Mouse (Mus musculus) urinary bladder, adult 18-20 months (tissue): ENCODE measurements around the gene Marc1.

ENCODE experiments used
- DNase-seq, 2 experiments: peaks; one replicate each; pipeline ENCODE4 v3.0.0; 2022; ENCODE audit warnings: low spot score in 2 of 2, mixed read lengths in 2 of 2

Gene Marc1

DNA sequence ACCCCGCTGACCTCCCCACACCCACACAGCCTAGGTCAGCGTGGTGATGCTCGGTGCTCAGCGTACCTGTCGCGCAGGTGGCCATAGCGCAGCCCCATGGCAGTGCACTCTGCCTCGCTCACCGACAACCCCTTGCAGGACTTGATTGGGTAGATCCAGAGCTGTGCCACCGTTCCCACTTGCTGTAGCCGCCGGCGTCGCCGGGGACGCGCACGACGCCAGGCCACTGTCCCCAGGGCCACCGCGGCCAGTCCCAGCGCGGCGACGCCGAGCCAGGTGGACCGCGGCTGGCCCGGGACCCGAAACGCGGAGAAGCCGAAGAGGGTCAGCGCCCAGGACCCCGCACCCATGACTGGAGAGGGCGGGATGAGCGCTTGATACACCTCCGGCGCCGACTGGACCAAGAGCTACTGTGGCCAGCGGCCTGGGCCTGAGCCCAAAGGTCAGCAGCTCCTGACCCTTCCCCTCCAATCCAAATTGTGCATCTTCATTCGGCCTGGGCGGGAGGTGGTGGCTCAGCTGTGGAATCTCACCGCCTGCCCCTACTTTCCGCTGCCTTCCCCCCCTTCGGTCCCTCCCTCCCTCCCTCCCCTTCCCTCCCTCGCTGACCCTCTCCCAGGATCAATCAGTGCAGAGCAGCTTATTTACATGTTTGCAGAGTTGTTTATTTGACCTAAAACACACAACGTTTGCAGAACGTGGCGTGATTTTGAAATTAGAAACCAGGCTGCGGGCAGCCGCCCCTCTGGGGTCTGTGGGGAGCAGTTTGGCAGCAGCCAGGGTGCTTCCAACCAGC, at the start of gene Marc1:
Gene Marc1, minus strand, starts transcription at position 534 of the 796 bp plus-strand sequence.
- no peak for DNase-seq

DNA sequence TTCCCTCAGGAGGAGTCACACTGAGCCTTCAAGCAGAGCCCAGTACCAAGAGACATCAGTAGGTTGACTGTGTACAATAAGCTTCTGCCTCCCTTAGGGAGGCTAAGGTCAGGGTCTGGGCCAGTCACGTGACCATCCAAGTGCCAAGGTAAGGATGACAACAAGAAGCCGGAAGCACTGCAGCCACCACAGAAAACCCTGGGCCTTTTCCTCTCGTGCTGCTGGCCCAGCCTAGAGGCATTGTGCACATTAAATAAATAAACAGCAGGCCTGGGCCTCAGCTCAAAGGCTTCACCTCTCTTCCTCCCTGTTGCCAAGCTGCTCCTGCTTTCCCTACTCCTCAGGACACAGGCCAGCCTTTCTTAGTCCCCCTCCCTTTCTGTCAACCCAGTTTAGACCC, 49.2 kb upstream of the Marc1 start:
- no peak for DNase-seq

DNA sequence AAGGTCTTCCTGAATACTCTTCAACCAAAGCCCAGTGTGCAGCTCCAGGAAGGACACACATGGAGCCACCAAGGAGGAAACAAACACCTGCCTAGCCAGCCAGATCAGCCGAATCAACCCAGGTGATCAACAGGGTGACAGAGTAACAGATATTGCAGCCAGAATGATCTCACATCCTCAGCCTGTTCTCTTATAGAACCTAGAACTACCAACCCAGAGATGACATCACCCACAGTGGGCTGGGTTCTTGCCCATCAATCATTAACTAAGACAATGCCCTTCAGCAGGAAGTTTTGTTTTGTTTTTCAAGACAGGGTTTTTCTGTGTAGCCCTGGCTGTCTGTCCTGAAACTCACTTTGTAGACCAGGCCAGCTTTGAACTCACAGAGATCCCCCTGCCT, 47.1 kb upstream of the Marc1 start:
- no peak for DNase-seq

DNA sequence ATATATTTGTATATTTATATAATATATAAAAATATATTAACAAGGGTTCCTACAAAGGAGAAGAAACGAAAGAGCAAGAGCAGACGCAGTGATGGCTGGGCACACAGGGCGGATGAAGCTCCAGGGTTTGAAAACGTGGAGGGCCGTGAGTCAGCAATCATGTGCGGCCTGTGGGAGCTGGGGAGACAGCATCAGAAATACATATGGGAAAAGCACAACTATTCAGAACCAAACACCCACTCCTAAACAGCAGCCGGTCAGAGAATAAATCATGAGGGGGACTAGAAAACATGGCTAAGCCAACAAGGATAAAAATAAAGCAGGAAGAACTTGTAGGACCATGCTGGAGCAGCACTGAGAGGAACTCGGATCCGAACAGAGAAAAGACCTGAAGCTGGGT, 46.1 kb upstream of the Marc1 start:
- no peak for DNase-seq

DNA sequence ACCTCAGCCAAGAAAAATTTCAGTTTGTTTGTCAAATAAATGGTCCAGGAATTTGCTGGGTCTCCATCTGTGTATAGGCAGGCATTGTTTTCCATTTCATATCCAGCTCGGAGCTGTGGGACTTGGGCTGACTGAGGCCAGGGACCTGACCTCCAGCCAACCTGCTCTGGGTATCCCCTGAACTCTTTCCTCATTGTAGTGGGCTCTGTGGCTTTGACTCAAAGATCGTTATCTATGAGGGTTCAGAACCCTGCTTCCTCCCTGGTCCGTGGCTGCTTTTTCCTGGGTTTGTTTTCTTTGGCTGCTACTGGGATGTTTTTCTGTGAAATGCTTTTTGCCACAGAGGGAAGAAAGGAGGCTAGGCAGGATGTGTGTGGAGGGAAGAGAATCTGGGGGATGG, 42.8 kb upstream of the Marc1 start:
- no peak for DNase-seq

DNA sequence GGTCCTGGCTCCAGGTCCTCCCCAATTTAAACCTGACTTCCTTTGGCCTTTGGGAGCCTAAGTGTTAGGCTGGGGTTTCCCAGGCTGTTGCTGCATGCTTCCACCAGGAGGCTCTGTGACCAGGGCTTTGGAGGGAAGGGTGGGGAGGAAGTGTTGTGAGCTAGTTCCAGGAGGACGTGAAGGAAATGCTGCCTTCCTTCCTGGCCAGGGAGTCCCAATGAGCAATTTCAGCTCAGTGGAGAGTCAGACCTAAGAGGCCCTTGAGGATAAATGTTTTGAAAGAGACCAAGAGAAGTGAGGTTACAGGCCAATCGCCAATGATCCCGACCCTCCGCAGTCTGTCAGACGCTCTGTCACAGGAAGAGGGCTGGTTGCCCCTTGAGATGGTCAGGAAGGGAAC, 42.2 kb upstream of the Marc1 start:
- peak; percentile 32 to 63 for DNase-seq

DNA sequence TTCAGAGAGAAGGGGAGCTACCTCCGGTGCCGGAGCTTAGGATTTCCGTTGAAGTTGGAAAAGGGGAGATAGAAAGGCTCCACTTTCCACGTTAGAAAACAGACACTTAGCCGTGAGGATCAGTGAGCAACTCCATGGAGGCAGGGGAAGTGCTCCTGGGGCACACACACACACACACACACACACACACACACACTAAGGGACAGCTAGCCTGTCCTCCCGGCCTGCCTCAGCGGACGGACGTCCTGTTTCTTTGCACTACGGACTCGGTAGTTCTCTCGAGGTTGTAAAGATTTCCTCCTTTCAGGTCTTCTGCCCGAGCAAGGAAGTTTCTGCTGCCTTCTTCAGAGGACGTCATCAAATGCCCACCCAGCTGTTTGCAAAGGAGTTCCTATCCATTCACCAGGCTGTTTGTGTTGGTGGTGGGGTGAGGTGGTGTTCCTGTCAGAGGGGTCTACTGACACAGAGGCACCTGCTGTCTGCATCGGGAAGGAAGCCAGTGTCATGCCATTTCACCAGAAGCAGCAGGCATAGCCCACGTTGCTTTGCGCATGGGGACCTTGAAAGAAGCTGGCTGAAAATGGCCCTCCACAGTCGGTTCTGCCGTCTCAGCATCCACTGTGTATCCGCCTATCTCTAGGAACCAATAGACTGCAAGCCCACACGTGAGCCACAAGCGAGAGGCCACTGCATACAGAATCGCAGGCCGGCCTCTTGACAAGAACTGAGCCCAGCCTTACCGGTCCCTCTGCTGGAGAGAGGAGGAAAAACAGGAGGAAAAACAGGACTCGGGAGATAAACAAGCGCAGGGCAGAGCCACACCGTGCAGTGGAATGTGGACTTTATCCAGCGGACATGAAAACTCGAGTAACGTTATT, 40.9 kb upstream of the Marc1 start:
- DNase-seq: peak; percentile 44 to 77

DNA sequence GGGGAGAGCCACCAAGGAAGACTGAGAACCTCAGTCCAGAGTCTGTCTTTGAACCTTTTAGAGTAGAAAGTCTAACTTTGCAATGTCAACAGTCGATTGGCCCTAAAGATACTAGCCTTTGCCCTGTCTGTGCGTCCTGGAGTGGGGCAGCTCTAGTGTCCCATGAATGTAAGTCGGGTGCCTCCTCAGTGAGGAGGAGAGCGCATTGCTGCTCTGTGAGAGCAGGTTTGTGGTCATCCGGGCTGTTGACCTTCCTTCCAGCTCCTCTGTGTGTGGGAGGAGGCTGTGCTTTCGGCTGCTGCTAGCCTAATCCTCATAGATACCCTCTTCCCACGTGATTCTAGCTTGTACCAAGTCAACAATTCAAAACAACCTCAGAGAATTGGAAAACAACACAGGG, 40.1 kb upstream of the Marc1 start:
- no peak for DNase-seq

DNA sequence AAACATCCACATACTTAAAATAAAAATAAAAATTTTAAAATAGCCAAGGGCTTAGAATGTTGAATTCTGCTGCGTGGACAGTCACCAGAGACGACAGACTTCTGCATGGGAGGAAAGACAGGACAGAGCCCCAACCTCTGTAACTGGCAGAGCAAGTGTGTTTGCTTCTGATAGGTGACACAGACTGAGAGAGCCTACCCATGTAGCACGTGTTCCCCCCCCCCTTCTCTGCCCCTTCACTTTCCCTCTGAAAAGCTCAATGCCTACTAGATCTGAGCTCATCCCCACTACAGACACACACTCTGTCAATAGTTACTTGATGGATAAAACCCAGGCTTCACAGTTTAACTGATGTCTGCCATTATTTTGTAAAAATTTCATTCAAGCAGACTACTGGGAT, 35.9 kb upstream of the Marc1 start:
- no peak for DNase-seq

DNA sequence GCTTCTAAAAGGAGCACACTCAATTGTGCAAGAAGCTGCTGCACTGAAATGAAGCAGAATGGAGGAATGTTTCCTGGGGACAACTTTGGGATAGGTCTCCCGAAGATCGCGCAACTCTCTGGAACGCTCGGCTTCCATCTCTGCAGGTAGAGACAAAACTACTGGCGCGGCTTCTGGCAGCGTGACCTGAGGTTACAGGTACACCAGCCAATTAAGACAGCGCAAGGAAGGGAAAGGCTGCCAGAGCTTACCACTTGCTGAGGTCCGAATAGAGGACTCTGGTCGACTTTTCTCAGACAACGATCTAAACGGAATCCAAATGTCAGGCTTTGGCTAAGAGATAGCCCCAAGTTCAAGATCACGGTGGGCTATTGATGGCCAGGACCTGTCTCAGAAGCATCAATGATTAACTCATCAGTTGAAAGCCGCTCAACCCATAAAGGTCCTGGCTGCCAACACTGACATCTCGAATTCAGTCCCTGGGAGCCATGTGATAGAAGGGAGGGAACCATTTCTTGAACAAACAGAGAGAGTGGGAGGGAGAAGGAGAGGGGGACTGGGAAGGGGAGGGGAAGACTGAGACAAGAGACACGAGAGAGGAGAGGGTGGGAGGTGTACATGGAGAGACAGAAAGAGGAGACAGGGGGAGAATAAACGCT, 35.1 kb upstream of the Marc1 start, which contains the start of gene Marc2:
Gene Marc2, minus strand, starts transcription at position 360 of the 659 bp plus-strand sequence.
- DNase-seq: peak in 1 of 2 experiments; percentile 11

DNA sequence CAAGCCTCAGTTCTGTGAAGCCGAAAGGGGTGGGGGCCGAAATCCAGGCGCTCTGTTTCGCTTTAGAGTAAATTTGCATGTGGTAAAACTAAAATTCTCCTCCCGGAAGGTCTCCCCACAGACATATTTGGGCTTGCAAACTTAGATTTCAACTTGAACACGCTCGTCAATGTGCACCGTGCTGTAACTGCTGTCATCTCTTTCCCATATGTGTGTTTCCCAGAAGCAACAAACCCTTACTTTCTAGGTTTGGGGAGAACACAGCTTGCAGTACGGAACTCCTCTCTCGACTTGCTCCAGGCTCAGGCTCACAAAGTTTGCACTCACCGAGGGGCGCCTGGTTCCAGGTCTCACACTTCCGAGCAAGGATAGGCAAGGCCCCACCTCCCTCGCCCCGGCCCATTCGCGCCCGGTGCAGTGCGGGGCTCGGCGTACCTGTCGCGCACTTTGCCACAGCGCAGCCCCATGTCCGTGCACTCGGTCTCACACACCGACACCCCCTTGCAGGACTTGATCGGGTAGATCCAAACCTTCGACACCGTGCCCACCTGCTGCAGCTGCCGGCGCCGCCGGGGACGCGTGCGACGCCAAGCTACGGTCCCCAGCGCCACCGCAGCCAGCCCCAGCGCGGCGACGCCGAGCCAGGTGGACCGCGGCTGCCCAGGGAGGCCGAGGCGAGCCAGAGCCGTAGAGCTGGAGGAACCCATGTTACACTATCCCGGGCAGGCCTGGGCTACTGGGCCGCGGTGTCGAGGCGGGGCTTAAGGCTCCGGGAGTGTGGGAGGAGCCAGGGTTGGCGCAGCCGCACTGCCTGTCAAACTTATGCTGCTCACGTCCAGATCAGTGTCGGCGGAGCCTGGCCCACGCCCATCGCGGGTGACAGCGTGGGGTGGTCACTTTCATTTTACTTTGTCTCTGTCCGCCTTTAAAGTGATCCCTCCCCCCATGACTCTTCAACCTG, 34.3 kb upstream of the Marc1 start:
- DNase-seq: peak; percentile 91

DNA sequence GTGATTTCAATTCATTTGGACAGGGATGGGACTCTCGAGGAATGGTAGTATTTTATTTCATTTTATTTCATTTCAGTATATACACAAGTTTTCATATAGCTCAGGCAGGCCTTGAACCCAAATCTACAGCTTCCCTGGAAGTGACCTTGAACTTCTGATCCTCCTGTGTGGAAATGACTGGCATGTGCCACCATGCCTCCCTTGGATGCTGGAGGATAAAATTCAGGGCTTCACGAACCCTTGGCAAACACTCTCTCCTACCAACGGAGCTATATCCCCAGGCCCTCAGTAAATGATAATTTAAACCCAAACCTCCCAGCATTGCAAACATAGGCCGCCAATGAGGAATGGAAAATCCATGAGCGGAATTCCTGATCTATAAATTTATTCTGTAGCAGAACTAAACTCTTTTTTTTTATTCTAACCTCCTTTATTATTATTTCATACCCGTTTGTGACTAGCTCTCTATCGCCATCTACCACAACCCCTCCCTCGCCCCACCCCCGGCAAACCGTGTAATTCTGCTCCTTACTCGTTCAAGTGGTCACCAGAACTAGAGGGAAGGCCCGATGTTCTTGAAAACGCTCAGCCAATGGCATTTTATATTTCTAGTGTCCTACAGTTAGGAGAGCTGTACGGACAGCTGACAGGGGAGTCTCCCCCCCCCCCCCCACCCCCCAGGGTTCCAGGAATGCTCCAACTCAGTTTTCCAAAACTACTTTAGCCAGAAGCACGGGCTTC, 33.4 kb upstream of the Marc1 start:
- DNase-seq: no peak

DNA sequence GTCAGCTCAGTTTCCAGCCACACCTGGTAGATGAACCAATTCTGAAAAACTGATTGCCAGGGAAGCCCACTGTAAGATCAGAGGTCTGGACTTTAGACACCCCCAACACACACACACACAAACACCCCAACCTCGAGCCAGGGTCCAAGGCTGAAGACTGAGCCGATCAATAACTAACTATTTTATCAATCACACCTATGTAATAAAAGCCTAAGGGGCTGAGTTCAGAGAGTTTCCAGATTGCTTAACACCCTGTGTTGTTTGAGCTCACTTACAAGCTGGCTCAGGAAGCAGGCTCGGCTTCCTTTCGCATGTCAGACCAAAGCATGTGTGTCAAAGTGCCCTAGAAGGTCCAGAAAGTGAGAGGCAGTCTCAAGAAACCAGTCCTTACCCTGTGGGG, 26.5 kb upstream of the Marc1 start:
- no peak for DNase-seq

DNA sequence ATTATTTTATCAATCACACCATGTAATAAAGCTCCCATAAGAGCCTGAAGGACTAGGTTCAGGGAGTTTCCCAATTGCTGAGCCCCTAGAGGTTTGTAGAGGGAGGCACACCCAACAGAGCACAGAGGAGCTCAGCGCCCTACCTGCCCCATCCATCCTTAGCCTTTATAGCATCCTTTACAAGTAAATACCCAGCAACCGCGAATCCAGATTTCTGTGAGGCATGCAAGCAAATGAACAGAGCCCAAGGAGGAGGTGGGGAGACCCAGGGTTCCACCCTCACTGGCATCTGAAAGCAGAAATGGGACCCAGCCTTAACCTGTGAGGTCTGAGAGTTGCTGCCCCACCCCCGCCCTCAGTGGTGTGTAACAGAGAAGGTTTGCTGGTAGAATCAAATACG, 25.2 kb upstream of the Marc1 start:
- no peak for DNase-seq

DNA sequence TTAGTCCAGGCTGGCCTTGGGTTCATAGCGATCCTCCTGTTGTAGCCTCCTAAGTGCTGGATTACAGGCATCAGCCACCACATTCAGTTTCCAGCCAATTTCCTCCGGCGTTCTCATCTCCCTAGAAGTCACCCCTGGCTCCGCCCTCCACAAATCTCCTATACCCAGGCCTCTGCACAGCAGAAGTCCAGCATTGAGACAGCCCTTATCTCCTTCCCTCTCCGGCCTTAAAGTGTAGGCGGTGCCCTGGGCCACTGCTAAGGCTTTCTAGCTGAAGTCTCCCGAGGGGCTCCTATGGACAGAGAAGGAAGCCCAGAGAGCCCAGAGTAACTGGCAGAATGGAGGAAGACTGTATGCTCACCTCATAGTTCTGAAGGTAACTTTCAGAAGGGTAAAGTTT, 22.4 kb upstream of the Marc1 start:
- DNase-seq: no peak

DNA sequence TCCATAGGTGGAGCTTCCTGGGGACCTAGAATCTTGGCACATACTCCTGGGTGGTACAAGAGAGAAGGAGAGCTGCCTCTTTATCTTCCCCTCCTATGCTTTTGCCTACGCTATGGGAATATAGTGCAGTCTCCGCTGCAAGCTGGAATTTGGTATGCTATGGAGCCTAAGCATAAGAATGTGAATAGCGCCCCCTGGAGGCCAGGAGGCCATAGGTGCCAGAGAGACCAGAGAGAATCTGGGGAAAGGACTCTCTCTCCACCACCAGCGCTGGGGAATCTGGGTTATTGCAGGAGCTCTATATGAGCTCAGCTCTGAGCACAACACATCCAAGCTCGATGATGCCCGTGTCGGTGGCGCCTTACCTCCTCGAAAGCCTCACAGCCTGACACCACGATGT, 21.1 kb upstream of the Marc1 start:
- DNase-seq: no peak

DNA sequence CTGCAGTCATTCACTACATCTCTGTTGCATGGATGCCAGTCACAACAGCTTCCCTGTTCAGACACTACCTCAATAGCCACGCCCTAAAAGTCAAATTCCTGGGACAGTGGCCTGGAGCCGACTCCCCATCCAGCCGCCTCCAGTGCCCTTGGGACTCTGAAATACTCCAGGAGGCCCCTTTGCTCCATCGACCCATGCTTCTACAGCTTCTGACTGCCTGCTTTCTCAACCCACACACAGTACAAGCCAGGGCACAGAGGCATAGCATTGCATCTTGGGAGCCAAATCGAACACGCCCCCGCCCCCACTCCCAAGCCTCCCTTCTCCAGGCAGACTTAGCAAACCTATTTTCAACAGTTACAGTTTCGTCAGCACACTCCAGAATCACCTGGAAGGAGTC, 18.8 kb upstream of the Marc1 start:
- no peak for DNase-seq

DNA sequence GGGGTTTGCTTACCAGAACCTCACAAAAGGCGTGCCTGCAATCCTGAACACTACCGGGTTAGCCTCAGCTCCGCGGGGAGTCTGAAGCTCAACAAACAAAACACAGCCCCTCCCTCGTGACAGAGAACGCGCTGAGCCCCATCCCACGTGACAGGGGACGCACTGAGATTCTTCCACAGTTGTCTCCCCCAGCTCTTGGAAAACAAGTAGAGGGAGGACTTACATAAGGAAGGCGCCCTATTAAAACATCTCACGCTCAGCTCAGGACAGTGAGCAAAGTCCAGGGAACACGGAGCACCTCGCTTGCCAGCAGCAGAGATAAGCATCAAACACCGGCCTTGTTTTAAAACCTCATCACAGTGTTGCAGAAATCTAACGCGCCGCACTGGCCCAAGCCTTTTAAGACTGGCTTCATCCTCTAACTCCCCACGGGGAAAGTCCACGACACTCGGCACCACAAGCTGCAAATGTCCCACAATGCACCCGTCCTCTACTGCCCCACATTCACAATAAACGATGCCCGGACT, 16.1 kb upstream of the Marc1 start:
- DNase-seq: no peak

DNA sequence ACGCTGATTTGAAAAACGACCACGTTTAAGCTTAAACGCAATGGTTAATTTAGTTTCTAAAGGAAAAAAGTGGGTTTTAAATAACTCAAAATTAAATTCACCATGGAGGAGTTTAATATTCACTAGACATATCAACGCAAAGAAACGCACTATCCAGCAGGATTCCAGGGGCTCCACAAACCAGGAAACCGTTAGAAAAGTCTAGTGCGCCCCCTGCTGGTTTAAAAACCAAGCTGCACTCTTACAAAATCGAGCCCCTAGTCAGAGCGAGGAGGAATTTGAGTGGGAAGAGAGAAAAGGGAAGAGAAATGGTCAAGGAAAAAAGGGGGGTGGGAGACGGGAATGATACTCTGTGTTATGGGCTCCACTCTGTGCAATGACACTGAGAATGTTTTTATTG, 14.0 kb upstream of the Marc1 start:
- no peak for DNase-seq

DNA sequence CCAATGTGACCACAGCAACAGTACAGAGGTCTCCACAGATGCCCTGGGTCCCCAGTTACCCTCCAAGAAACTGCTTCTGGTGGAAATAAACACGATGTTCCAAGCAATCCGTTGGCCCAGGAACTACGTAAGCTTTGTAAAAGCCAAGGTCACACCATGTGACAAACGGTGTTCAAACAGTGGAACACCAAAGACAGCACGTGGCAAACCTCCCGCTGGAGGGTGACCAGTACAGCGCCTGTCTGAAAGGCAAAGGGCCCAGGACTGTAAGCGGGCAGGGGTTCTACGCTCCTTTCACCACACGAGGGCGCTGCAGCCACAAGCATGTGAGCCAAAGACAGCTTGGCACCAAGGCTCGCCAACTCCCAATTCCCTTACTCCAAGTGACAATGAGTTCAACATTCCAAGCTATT, 13.3 kb upstream of the Marc1 start:
- peak; percentile 76 to 79 for DNase-seq
